Mouse (Mus musculus) kidney, adult 2 months (tissue): Measurements from ENCODE around the gene Cdc14a. TPM values are rescaled to one million over a fixed set of nuclear protein-coding genes. Genes with fewer than 3 reads are reported as not detected.
"Not testable (repeated sequence)": the region's sequence is repeated elsewhere in the genome, so short reads cannot be mapped to it uniquely, and the experiment has no call there.

Experiments
- DNase-seq: peaks from one replicate; pipeline ENCODE4 v3.0.0; 2021
- H3K27ac ChIP-seq: fragments of 200-500 bp; 2 replicates; pipeline ENCODE4 v1.5.1; 2012; ENCODE audit warnings: low read depth, low read length, control low read depth, inconsistent platforms; ENCODE audit not compliant: insufficient read depth
- H3K27me3 ChIP-seq: fragments of 200-500 bp; replicated peaks from 2 replicates; pipeline ENCODE4 v1.6.1; 2012; ENCODE audit warnings: mild to moderate bottlenecking, moderate library complexity, low read length, inconsistent platforms; ENCODE audit not compliant: control insufficient read depth, insufficient read depth
- H3K36me3 ChIP-seq: fragments of 200-500 bp; 2 replicates; pipeline ENCODE4 v1.6.1; 2012; ENCODE audit warnings: mild to moderate bottlenecking, moderate library complexity, low read length, inconsistent platforms; ENCODE audit not compliant: control insufficient read depth, insufficient read depth
- H3K4me1 ChIP-seq: fragments of 200-500 bp; 2 replicates; pipeline ENCODE4 v1.6.1; 2011; ENCODE audit warnings: low read length; ENCODE audit not compliant: control insufficient read depth, insufficient read depth
- H3K4me3 ChIP-seq: fragments of 200-500 bp; 2 replicates; pipeline ENCODE4 v1.5.1; 2011; ENCODE audit warnings: mild to moderate bottlenecking, low read depth, low read length, control low read depth; ENCODE audit not compliant: insufficient read depth
- CTCF ChIP-seq: fragments of 200-500 bp; conservative IDR thresholded peaks from 2 replicates; pipeline ENCODE4 v1.5.1; 2011; ENCODE audit warnings: low read depth, mild to moderate bottlenecking, control low read depth, low read length, moderate library complexity, mixed read lengths; ENCODE audit not compliant: insufficient read depth, insufficient read length
- POLR2A ChIP-seq: fragments of 200-500 bp; IDR thresholded peaks from one replicate; pipeline ENCODE4 v1.6.1; 2011; ENCODE audit warnings: low read depth, low read length, control low read depth
- WGBS: fragments of 180-500 bp; shearing (Covaris S2); methylation state at CpG from one replicate; pipeline ENCODE4 v1.1.7; 2018; 5-methylcytosine and 5-hydroxymethylcytosine counted together
- polyA plus RNA-seq: library from polyadenylated mRNA; depleted of rRNA; stranded (reverse); fragments of >200 nt; gene quantifications from 2 replicates; pipeline ENCODE4 v1.2.3, GENCODE M21; 2012

Cdc14a gene
- polyA plus RNA-seq, 1 experiment = 5.5 TPM

DNA sequence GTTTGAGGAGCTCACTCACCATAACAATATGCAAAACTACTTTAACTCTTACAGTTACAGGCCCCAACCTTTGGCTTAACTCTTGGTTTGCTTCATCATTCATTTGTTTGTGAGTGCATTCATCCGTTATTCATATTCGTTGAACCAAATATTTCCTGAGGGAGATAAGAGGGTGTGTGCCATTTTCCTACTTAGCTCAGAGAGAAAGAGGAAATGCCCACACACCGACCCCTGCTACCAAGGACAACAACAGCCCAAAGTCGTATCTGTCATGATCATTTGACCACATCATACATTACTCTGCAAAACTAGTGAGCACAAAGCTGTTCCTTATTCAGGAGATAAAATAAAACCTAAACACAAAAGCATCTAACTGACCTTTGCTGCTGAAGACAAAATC, 66.7 kb downstream of the Cdc14a start:
- TF ChIP-seq POLR2A = no peak
- no peak for TF ChIP-seq CTCF
- WGBS = 53% methylated on average over 4 of the region's 4 CpGs

DNA sequence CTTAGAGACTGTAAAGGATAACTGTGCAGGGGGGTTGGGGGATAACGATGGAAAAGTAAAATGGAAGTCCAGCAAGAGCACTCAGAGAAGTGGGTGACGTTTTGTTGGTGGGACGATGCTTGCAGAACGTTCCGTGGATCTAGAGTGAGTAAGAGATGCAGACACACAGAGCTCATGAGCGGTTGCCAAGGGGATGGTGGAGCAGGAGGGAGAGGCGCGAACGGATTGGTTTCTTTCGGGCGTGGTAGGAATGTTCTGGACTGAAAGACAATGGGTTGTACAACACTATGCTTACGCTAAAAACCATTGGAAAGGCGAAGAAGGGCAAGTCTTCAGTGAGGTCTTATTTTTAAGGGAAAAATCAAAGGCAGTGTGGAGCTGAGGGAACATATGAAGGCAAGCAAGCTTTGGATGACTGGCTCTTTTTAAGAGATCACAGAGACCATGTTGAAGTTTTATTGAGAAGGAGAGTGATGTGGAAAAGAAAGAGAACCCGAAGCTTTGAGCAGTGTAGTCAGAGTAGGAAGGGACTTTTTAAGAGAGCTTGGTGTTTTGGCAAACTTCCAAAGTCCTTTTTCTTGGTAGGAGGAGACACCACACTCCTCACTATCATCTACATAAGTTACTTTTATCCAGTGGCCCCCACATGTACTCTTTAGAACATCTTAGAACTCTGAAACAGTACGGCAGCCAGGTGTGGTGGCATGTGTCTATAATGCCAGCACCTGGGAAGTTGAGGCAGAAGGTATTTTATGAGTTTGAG, 68.6 kb downstream of the Cdc14a start:
- no peaks in the 10 kb centered on the region for H3K36me3 ChIP-seq
- H3K27ac ChIP-seq = no peak overlapping the region
- no peak for DNase-seq
- TF ChIP-seq POLR2A = no peak
- no peak for TF ChIP-seq CTCF
- no peaks in the 10 kb centered on the region for H3K27me3 ChIP-seq
- H3K4me1 ChIP-seq = no peaks in the 10 kb centered on the region; the same call in 1 of the 2 replicates
- WGBS = 88% methylated on average over 15 of the region's 15 CpGs
- no peak overlapping the region for H3K4me3 ChIP-seq

More for the DNA sequence above, 66.7 kb downstream of the Cdc14a start:
- Histone ChIP-seq H3K27ac (no peak overlapping the region), H3K27me3 (no peaks in the 10 kb centered on the region), H3K4me1 (no peaks in the 10 kb centered on the region; the same call in 1 of the 2 replicates), H3K4me3 (no peak overlapping the region), H3K36me3 (no peaks in the 10 kb centered on the region)
- no peak for DNase-seq

DNA sequence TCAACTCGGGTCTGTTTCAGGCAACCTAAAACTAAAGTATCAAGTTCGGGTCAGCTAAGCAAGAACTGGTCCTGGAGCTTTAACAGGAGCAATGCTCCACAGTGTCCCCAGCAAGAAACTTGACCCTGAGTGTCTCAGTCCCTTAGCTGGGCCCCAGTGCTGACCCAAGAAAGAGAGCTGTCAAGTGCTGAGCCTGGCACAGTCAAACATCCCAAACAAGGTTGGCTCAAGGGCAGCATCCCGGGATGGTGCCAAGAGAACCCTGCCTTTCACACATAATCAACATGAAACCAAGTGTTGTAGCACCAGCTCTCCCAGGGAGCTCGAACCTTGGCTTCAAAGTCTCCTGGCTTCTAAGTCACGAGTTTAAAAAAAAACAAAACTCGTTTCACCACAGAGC, 71.3 kb downstream of the Cdc14a start:
- no peak overlapping the region for H3K27ac ChIP-seq
- no peak overlapping the region for H3K4me3 ChIP-seq
- TF ChIP-seq CTCF (no peak), POLR2A (no peak)
- DNase-seq = peak; percentile 73
- H3K27me3 ChIP-seq = no peaks in the 10 kb centered on the region
- WGBS = 46% methylated on average over 6 of the region's 6 CpGs
- H3K36me3 ChIP-seq = no peaks in the 10 kb centered on the region
- H3K4me1 ChIP-seq = no peaks in the 10 kb centered on the region; the same call in 1 of the 2 replicates

DNA sequence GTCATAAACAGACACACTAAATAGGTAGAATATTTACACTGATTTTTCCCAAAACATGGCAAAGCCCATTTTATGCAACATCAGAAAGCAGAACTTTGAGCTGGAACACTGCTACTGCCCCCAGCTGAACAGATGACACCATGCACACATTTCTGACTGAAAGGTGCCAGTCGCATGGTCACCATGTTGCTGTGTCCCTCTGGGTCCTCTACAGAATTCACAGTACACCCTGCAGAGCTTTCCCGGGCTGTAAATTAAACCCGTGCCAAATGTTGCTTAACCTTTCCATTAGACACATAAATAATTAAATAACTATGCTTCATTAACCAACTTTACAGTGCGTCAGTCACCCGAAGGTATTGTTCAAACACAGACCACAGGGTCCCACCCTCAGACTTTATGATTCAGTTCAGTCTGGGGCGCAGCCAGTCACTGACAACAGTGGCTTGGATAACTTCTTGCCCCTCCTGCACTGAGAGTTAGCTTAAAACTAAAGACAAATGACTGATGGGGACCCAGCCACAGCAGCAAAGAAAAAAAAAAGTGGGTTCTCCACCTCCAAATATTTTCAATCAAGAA, 73.4 kb downstream of the Cdc14a start:
- no peak overlapping the region for H3K27ac ChIP-seq
- WGBS = 62% methylated on average over 6 of the region's 6 CpGs
- no peak for TF ChIP-seq CTCF
- no peak for TF ChIP-seq POLR2A
- H3K4me1 ChIP-seq = no peaks in the 10 kb centered on the region
- no peaks in the 10 kb centered on the region for H3K36me3 ChIP-seq
- H3K4me3 ChIP-seq = no peak overlapping the region
- DNase-seq = no peak
- H3K27me3 ChIP-seq = no peaks in the 10 kb centered on the region

DNA sequence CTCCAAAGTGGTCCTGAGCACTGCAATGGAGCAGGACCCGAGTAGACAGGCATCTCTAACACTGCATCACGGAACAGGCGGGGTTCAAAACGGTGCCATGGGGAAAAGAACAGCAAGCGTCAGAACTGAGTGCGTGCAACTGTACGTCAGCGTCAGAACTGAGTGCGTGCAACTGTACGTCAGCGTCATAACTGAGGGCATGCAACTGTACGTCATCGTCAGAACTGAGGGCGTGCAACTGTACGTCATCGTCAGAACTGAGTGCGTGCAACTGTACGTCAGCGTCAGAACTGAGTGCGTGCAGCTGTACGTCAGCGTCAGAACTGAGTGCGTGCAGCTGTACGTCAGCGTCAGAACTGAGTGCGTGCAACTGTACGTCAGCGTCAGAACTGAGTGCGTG, 76.3 kb downstream of the Cdc14a start:
- not testable (repeated sequence) for DNase-seq, H3K27ac ChIP-seq, H3K27me3 ChIP-seq, H3K4me1 ChIP-seq, H3K4me3 ChIP-seq, H3K36me3 ChIP-seq
- WGBS = 96% methylated on average over 29 of the region's 29 CpGs

DNA sequence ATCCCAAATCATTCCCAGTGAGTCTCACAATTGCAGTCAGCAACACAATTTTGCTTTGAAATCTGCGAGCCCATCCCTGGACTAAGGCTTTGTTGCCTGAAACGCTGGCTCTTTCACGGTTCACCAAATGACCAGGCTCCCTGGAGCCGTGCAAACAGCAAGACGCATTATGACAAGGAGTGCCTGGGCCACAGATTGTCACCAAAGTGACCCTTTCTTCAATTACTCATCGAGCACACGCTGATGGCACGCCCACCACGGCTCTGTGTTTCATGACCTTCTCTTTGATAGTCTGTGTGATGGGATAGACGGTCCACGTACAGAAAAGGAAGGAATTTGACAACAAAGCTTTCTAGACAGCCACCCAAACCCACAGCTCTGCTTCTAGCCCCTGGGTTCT, 78.6 kb downstream of the Cdc14a start:
- no peaks in the 10 kb centered on the region for H3K27me3 ChIP-seq
- no peaks in the 10 kb centered on the region for H3K4me1 ChIP-seq
- H3K27ac ChIP-seq = no peak overlapping the region
- H3K4me3 ChIP-seq = no peak overlapping the region
- TF ChIP-seq POLR2A (no peak), CTCF (no peak)
- no peak for DNase-seq
- 73% methylated on average over 11 of the region's 11 CpGs for WGBS
- no peaks in the 10 kb centered on the region for H3K36me3 ChIP-seq

DNA sequence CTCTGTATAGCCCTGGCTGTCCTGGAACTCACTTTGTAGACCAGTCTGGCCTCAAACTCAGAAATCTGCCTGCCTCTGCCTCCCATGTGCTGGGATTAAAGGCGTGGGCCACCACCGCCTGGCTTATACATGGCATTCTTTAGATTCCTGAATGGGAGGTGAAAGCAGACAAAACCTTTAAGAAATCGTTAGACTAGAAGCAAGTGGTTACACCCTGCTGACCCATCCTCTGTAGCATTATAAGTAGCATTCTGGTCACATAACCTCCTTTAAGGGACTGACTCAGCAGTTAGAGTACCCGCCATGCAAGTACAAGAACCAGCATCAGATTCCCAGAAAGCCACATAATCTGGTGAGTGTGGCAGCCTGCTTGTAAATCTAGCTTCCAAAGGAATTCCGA, 81.6 kb downstream of the Cdc14a start:
- Histone ChIP-seq H3K27ac (no peak overlapping the region), H3K4me1 (no peaks in the 10 kb centered on the region), H3K27me3 (no peaks in the 10 kb centered on the region), H3K36me3 (no peaks in the 10 kb centered on the region), H3K4me3 (no peak overlapping the region)
- 85% methylated on average over 5 of the region's 5 CpGs for WGBS
- DNase-seq = no peak
- TF ChIP-seq CTCF (no peak), POLR2A (no peak)
